Mouse (Mus musculus) heart, postnatal 0 days (tissue): ENCODE results near the gene Adamts5.

ENCODE experiments used
- CTCF ChIP-seq: IDR thresholded peaks from 2 replicates; pipeline ENCODE4 v1.5.1; 2016; ENCODE audit warnings: antibody characterized with exemption, control low read depth, low read depth
- EP300 ChIP-seq: IDR thresholded peaks from 2 replicates; pipeline ENCODE4 v1.6.1; 2016; ENCODE audit warnings: antibody characterized with exemption, low read depth

DNA sequence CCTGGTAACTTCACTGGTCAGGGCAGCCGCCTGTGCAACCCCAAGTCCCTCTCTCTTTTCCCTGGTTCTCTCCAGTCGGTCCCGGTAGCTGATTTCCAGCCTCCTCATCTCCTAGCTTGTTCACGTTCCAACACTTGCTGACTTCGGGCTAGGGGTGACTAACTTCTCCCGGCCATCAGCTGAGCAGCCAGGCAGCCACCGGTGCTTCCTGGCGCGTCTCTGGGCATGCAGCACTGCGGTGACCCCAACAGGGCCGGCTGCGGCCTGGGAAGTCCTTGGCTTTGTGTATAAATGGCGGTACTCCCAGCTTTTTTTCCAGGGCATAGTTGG is at the start of gene Adamts5:
- TF ChIP-seq EP300 (no peak), CTCF (no peak)
